Mouse (Mus musculus) olfactory bulb, adult 2 months (tissue): Measurements from ENCODE around the gene Bicra.

ENCODE experiments used
- CTCF ChIP-seq: fragments of 200-500 bp; IDR thresholded peaks from 2 replicates; pipeline ENCODE4 v1.5.1; 2012; ENCODE audit warnings: low read depth, mild to moderate bottlenecking, low read length, moderate library complexity; ENCODE audit not compliant: insufficient read depth
- POLR2A ChIP-seq: fragments of 200-500 bp; IDR thresholded peaks from 2 replicates; pipeline ENCODE4 v1.6.1; 2012; ENCODE audit warnings: mild to moderate bottlenecking, low read depth, low read length, moderate library complexity; ENCODE audit not compliant: insufficient read depth

- TF ChIP-seq POLR2A (no peak), CTCF (no peak)
These were observed 94.2 kb downstream of the Bicra start for GRCm38 (mm10) chr7:15953307-15954074.
